Mouse (Mus musculus): ENCODE data around the gene Maco1. TPM values are rescaled to one million over a fixed set of nuclear protein-coding genes. Genes with fewer than 3 reads are reported as not detected.

Gene Maco1
- polyA plus RNA-seq, 2 experiments: 29.5 to 40.4 TPM

DNA sequence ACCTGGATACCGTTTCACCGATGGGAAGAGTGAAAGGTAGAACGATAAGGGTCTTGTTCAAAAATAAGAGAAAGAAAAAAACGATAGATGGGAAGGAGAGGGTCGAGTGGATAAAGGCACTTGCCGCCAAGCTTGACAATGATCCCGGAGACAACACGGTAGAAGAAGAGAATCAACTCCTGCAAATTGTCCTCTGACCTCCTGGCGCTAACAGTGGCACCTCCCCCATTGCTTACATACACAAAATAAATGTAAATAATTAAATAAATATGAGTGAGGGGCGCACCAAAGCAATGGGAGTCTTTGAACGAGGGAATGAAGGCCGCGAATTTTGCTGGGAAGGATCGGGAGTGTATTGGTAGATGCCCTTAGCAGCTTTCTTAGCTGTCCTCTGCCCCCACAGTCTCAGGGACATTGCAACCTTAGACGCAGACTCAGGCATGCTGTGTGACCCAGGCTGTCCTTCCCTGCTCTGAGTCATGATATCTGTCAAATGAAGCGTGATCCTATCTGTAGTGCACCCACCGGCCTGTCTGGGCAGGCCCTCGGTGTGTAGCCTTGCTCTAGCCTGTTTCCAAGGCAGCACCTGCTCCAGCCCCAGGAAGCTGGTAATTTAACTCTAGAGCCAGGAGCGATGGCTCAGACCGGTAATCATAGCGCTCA is 84.8 kb downstream of the Maco1 start:
- H3K4me3 ChIP-seq (replicated peaks; ENCODE audit: low read length): peak overlapping the region; percentile 79
- H3K27me3 ChIP-seq (ENCODE audit: control insufficient read depth, insufficient read depth, low read length): no peaks in the 10 kb centered on the region
- no peak overlapping the region for H3K27ac ChIP-seq (replicated peaks; ENCODE audit: low read depth, low read length)
- peak overlapping the region; percentile 95 for H3K4me2 ChIP-seq (replicated peaks; ENCODE audit: low read depth, low read length, severe bottlenecking)
- peak overlapping the region; percentile 74 for H3K9ac ChIP-seq (ENCODE audit: low read depth, low read length, severe bottlenecking)
- H3K4me1 ChIP-seq (ENCODE audit: control insufficient read depth, insufficient read depth, low read length): peaks cover 15% of the 10 kb centered on the region
- DNase-seq (ENCODE audit: low spot score) (no peak), ATAC-seq (ENCODE audit: low FRiP score, low read depth) (no peak)
- no peaks in the 10 kb centered on the region for H3K9me3 ChIP-seq (ENCODE audit: control insufficient read depth, low read length)
- H3K36me3 ChIP-seq (ENCODE audit: control insufficient read depth, insufficient read depth, low read length): no peaks in the 10 kb centered on the region
- TF ChIP-seq POLR2A (IDR thresholded peaks at IDR 0.05; ENCODE audit: borderline replicate concordance, extremely low read depth, insufficient read depth, insufficient read length): no peak
- WGBS: 12% methylated on average over 21 of the region's 21 CpGs

DNA sequence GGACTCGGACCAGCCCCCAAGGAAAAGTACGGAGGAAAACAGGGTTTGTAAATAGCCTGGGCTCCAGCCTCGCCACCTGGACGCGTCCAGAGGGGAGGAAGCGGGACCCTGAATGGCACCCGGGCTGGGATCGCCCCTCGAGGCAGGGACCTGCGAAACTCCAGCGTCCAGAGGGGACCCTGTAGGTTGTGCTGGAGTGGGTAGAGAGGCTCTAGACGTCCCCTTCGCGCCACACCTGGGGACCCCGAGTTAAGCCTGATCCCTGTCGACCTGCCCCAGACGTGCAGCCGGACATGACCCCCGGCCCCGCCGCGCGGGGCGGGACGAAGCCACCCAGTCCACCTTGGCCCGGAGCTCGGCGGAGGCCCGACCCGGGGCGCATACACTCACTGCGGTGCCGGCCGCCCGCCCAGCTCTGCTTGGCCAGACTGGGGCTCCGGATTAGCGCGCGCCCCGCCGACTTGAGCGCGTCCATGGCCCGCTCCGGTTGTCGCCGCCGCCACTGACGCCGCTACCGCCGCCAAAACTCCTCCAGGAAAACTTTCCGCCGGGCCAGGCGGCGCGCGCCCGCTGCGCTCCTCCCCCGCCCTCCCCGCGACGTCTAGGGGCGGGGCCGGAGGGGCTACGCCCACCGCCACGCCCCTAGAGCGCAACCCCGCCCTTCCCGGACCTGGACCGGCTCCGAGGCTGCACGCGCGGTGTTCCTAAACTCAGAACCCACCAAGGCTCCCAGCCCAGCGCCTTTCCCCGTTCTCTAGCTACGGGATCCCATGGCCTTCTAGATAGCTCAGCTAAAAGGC is 85.5 kb downstream of the Maco1 start, which contains the start of gene Ldlrap1:
Gene Ldlrap1 (minus strand): TSS at position 599 of the 800 bp plus-strand sequence.
- Histone ChIP-seq H3K27ac (replicated peaks; ENCODE audit: low read depth, low read length) (peak within 1 kb of the TSS; percentile 55; the same call in 1 of the 2 replicates), H3K36me3 (ENCODE audit: control insufficient read depth, insufficient read depth, low read length) (no peaks in the 10 kb centered on the region), H3K27me3 (ENCODE audit: control insufficient read depth, insufficient read depth, low read length) (no peaks in the 10 kb centered on the region), H3K9me3 (ENCODE audit: control insufficient read depth, low read length) (no peaks in the 10 kb centered on the region), H3K9ac (ENCODE audit: low read depth, low read length, severe bottlenecking) (peak within 1 kb of the TSS; percentile 74), H3K4me3 (replicated peaks; ENCODE audit: low read length) (peak within 1 kb of the TSS; percentile 79), H3K4me1 (ENCODE audit: control insufficient read depth, insufficient read depth, low read length) (peaks cover 15% of the 10 kb centered on the region), H3K4me2 (replicated peaks; ENCODE audit: low read depth, low read length, severe bottlenecking) (peak within 1 kb of the TSS; percentile 95)
- TF ChIP-seq POLR2A (IDR thresholded peaks at IDR 0.05; ENCODE audit: borderline replicate concordance, extremely low read depth, insufficient read depth, insufficient read length): no peak
- DNase-seq (ENCODE audit: low spot score): peak; percentile 80
- ATAC-seq (ENCODE audit: low FRiP score, low read depth): peak; percentile 91
- whole genome bisulfite sequencing: under 1% methylated on average over 60 of the region's 80 CpGs

DNA sequence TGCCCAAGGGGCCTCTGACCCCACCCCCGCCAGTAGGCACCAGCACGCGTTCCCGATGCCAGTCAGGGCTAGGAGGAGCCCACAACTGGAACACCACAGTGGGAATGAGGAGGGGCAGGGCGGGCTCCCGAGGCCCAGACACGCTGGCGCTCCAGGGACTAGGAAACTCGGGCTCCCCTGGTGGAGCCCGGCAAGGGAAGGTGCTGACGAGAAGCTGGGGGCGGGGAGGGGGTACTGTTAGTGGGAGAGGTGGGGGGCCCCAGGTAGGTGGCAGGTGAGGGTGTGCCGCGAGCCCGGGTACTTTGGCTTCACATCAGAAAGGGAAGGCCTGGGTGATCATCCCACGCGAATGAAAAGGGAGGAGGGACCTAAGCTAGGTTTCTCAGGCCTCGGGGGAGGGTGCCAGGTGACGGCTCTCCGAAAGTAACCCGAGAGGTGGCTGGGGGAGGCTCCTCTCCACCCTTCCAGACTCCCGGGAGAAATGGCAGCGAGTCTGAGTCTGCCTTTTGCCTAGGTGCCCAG is 86.2 kb downstream of the Maco1 start:
- no peak for DNase-seq (ENCODE audit: low spot score)
- Histone ChIP-seq H3K9ac (ENCODE audit: low read depth, low read length, severe bottlenecking) (peak overlapping the region; percentile 74), H3K27ac (replicated peaks; ENCODE audit: low read depth, low read length) (peak overlapping the region; percentile 55; the same call in 1 of the 2 replicates), H3K4me2 (replicated peaks; ENCODE audit: low read depth, low read length, severe bottlenecking) (peak overlapping the region; percentile 95), H3K4me1 (ENCODE audit: control insufficient read depth, insufficient read depth, low read length) (peaks cover 21% of the 10 kb centered on the region), H3K36me3 (ENCODE audit: control insufficient read depth, insufficient read depth, low read length) (no peaks in the 10 kb centered on the region), H3K27me3 (ENCODE audit: control insufficient read depth, insufficient read depth, low read length) (no peaks in the 10 kb centered on the region), H3K9me3 (ENCODE audit: control insufficient read depth, low read length) (no peaks in the 10 kb centered on the region), H3K4me3 (replicated peaks; ENCODE audit: low read length) (peak overlapping the region; percentile 79)
- ATAC-seq (ENCODE audit: low FRiP score, low read depth): no peak
- WGBS: 2% methylated on average over 23 of the region's 23 CpGs
- no peak for TF ChIP-seq POLR2A (IDR thresholded peaks at IDR 0.05; ENCODE audit: borderline replicate concordance, extremely low read depth, insufficient read depth, insufficient read length)

DNA sequence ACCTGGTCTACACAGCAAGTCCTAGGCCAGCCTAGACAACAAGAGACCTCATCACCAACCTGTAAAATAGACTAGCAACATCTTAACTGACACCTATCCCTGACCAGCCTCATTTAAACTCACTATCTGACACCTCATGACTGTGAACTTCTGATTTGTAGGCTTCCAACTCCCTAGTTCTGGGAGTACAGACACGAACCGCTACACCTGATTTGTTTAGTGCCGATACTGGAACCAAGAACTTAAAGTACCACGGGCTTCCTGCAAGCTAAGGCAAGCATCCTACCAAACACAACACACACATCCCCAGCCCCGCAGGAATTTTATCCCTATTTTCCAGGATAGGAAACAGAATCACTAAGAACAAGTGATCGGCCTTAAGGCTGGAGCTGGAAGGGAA is 86.9 kb downstream of the Maco1 start:
- no peaks in the 10 kb centered on the region for H3K36me3 ChIP-seq (ENCODE audit: control insufficient read depth, insufficient read depth, low read length)
- TF ChIP-seq POLR2A (IDR thresholded peaks at IDR 0.05; ENCODE audit: borderline replicate concordance, extremely low read depth, insufficient read depth, insufficient read length): no peak
- peaks cover 21% of the 10 kb centered on the region for H3K4me1 ChIP-seq (ENCODE audit: control insufficient read depth, insufficient read depth, low read length)
- H3K9me3 ChIP-seq (ENCODE audit: control insufficient read depth, low read length): no peaks in the 10 kb centered on the region
- peak overlapping the region; percentile 74 for H3K9ac ChIP-seq (ENCODE audit: low read depth, low read length, severe bottlenecking)
- no peaks in the 10 kb centered on the region for H3K27me3 ChIP-seq (ENCODE audit: control insufficient read depth, insufficient read depth, low read length)
- 65% methylated on average over 6 of the region's 6 CpGs for WGBS
- H3K27ac ChIP-seq (replicated peaks; ENCODE audit: low read depth, low read length): no peak overlapping the region
- peak overlapping the region; percentile 95 for H3K4me2 ChIP-seq (replicated peaks; ENCODE audit: low read depth, low read length, severe bottlenecking)
- ATAC-seq (ENCODE audit: low FRiP score, low read depth) (no peak), DNase-seq (ENCODE audit: low spot score) (no peak)
- H3K4me3 ChIP-seq (replicated peaks; ENCODE audit: low read length): peak overlapping the region; percentile 79

DNA sequence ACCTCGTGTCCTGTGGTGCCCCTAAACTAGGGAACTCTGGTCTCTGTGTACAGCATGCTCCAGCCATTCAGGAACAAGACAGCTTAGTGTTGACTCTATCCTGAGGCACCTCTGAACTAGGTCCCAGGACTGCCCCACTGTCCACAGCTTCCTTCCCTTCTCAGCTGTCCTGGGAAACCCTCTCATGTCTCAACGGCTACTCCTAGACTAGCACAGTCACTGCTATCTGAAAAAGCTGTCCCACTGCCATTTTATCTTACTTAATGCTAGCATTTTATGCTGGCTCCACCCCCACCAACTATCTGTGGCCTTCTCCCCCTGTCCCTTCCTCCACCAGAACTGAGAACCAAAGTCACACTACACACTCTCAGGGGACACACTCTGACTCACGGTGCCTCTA is 88.8 kb downstream of the Maco1 start:
- H3K4me3 ChIP-seq (replicated peaks; ENCODE audit: low read length): no peak overlapping the region
- 67% methylated on average over 3 of the region's 3 CpGs for WGBS
- H3K4me1 ChIP-seq (ENCODE audit: control insufficient read depth, insufficient read depth, low read length): peaks cover 31% of the 10 kb centered on the region
- no peaks in the 10 kb centered on the region for H3K27me3 ChIP-seq (ENCODE audit: control insufficient read depth, insufficient read depth, low read length)
- H3K9me3 ChIP-seq (ENCODE audit: control insufficient read depth, low read length): no peaks in the 10 kb centered on the region
- H3K4me2 ChIP-seq (replicated peaks; ENCODE audit: low read depth, low read length, severe bottlenecking): no peak overlapping the region
- no peak for DNase-seq (ENCODE audit: low spot score)
- no peak overlapping the region for H3K27ac ChIP-seq (replicated peaks; ENCODE audit: low read depth, low read length)
- no peak for TF ChIP-seq POLR2A (IDR thresholded peaks at IDR 0.05; ENCODE audit: borderline replicate concordance, extremely low read depth, insufficient read depth, insufficient read length)
- ATAC-seq (ENCODE audit: low FRiP score, low read depth): no peak
- H3K36me3 ChIP-seq (ENCODE audit: control insufficient read depth, insufficient read depth, low read length): no peaks in the 10 kb centered on the region
- H3K9ac ChIP-seq (ENCODE audit: low read depth, low read length, severe bottlenecking): no peak overlapping the region

All from limb, embryonic 14.5 days (tissue).